Comparison of ENCODE assay signal across 23 mouse cellular contexts in genomic region chr13:4428558-4428957, GRCm38 (mm10). TPM values are rescaled to one million over a fixed set of nuclear protein-coding genes. Genes with fewer than 3 reads are reported as not detected.
"Had no signal": no experiment of that assay in that cellular context is flagged by ENCODE, and none has a peak within 500 bp of the region (broad histone marks: within the 10 kb centered on the region; RNA-seq: fewer than 3 reads in every experiment).

No protein-coding gene starts in this region.

- H3K36me3 ChIP-seq: neural tube, embryonic 15.5 days; stomach, embryonic 15.5 days had no signal

- H3K9ac ChIP-seq: neural tube, embryonic 15.5 days; stomach, embryonic 15.5 days had no signal

- H3K27me3 ChIP-seq: neural tube, embryonic 15.5 days; stomach, embryonic 15.5 days had no signal

- H3K4me2 ChIP-seq: neural tube, embryonic 15.5 days; stomach, embryonic 15.5 days had no signal

- H3K4me3 ChIP-seq: neural tube, embryonic 15.5 days; stomach, embryonic 15.5 days had no signal

- H3K4me1 ChIP-seq: neural tube, embryonic 15.5 days; stomach, embryonic 15.5 days had no signal

- H3K9me3 ChIP-seq: neural tube, embryonic 15.5 days; stomach, embryonic 15.5 days had no signal

- DNase-seq: retina, postnatal 1 day; right cerebral cortex, adult 18-20 months; right cerebral cortex, postnatal 14 days; right cerebral cortex, postnatal 25 days; right cerebral cortex, postnatal 4 days; spleen, adult 18-20 months; thymus, adult 18-20 months; thymus, adult 2 months; thymus, postnatal 14 days; thymus, postnatal 25 days; thymus, postnatal 36 days; thymus, postnatal 4 days had no signal

- H3K27ac ChIP-seq: neural tube, embryonic 15.5 days; stomach, embryonic 15.5 days; stomach, postnatal 0 days had no signal

RNA-seq across cellular contexts. Expression of gene Akr1c6, which starts 5.5 kb away (rescaled TPM):
- total RNA-seq: neutrophil, adult 5-6 weeks had no signal
- polyA plus RNA-seq: neural tube, embryonic 14.5 days; neural tube, embryonic 15.5 days; small intestine, adult 2 months; spleen, adult 2 months; stomach, embryonic 14.5 days; stomach, postnatal 0 days; testis, adult 2 months; thymus, adult 2 months; thymus, postnatal 0 days; urinary bladder, adult 2 months had no signal
